Mouse (Mus musculus) cortical plate, adult 2 months (tissue): ENCODE measurements around the gene Tecr.

ENCODE experiments used
- CTCF ChIP-seq: fragments of 200-500 bp; IDR thresholded peaks from 2 replicates; pipeline ENCODE4 v1.5.1; 2011; ENCODE audit warnings: mild to moderate bottlenecking, control low read depth, low read length; ENCODE audit not compliant: insufficient read depth; ENCODE audit errors: extremely low read depth
- POLR2A ChIP-seq: fragments of 200-500 bp; IDR thresholded peaks from 2 replicates; pipeline ENCODE4 v1.6.1; 2011; ENCODE audit warnings: mild to moderate bottlenecking, low read length, control low read depth; ENCODE audit not compliant: insufficient read depth; ENCODE audit errors: extremely low read depth

GRCm38 (mm10) chr8:83569165-83569564 lies 38.6 kb downstream of the Tecr start:
- TF ChIP-seq CTCF (no peak), POLR2A (no peak)
